Mouse (Mus musculus): ENCODE data around the gene Aff4.
A peak's percentile ranks its signal among the peaks of the same experiment; 100 is the strongest.

Gene Aff4

GRCm38 (mm10) chr11:53427993-53428715 is 77.5 kb downstream of the Aff4 start:
- DNase-seq (ENCODE audit: low spot score in 2 of 2) = no peak

DNA sequence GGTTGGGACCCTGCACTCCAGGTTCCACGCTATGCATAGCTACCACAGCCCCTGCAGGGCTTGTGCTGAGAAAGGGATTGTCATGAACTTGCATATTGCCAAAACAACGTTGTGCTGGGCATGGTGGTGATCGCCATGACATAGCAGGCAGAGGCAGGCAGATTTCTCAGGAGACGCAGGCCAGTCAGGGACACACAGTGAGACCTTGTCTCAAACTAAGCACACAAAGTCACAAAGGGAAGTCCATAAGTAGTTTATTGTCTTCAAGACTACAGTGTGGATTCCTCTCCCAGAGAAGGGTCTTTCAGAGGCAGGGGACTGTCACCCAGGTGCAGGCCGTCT is 78.1 kb downstream of the Aff4 start:
- DNase-seq (ENCODE audit: low spot score in 2 of 2) = no peak

DNA sequence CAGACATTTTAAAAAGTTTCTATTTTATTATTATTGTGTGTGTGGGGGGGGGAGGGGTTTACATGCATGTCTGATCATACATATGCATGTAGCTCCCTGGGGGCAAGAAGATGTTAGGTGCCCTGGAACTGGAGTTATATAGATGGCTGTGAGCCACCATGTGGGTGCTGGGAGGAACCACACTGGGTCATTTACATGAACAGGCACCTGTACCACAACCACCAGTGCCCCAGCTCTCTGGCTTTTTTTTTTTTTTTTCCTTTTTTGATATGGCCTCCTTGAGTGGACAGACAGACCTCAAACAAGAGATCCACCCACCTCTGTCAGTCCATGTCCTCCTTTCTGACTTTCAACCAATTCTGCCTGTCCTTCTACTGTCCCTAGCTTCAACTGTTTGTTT is 78.5 kb downstream of the Aff4 start:
- no peak for DNase-seq (ENCODE audit: low spot score in 2 of 2)

DNA sequence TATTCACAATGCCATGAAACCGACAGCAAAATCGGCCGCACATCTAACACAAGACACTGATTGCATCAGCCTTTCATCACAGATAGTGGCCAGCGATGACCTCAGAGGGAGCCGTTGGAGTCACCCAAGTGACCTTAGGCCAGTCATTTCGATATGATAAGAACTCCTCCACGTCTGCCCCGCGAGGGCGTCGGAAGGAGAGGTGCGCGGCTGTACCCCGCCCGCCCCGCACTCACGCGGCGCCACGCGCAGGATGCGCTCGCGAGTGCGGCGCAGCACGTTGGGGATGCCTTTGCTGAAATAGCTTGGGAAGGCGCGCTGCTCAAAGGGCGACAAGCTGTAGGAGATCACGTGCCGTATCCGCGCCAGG is 79.7 kb downstream of the Aff4 start:
- DNase-seq (ENCODE audit: low spot score in 2 of 2) = no peak

GRCm38 (mm10) chr11:53430670-53431346 is 80.2 kb downstream of the Aff4 start, which contains the start of the genes Uqcrq and Gdf9:
Uqcrq (minus strand) TSS chr11:53430831.
Gdf9 (plus strand) TSS chr11:53431023.
- peak; percentile 99 for DNase-seq (ENCODE audit: low spot score in 2 of 2)

- peak in 1 of 2 experiments; percentile 20 for DNase-seq (ENCODE audit: low spot score in 2 of 2)
These were observed 80.9 kb downstream of the Aff4 start for GRCm38 (mm10) chr11:53431347-53432056.

GRCm38 (mm10) chr11:53433057-53433456 is 82.4 kb downstream of the Aff4 start:
- DNase-seq (ENCODE audit: low spot score in 2 of 2) = no peak

GRCm38 (mm10) chr11:53435504-53435903 is 84.9 kb downstream of the Aff4 start:
- no peak for DNase-seq (ENCODE audit: low spot score in 2 of 2)

GRCm38 (mm10) chr11:53436338-53436737 is 85.7 kb downstream of the Aff4 start:
- no peak for DNase-seq (ENCODE audit: low spot score in 2 of 2)

- DNase-seq (ENCODE audit: low spot score in 2 of 2) = peak; percentile 39 to 41
These were observed 91.3 kb downstream of the Aff4 start for GRCm38 (mm10) chr11:53441921-53442320.

- DNase-seq (ENCODE audit: low spot score in 2 of 2) = peak; percentile 26 to 35
These were observed 93.2 kb downstream of the Aff4 start for GRCm38 (mm10) chr11:53443861-53444260.

DNA sequence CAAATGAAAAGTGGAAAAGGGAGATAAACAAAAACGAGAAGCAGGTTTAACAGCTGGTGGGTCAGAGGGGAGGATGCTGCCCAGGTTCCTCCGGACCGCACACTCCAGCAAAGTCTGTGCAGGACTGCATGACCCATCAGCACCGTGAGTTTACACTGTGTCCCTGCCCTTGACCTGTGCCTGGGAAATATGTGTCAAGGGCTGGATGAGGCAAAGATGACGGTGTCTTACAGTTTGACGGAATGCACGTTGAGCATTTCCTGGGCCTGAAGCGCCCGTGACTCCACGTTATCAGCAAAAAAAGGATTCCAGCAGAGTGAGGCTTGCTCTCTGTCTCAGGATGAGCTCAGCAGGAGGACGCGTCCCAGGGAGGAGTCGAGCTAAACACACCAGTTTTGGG is 94.9 kb downstream of the Aff4 start:
- DNase-seq (ENCODE audit: low spot score in 2 of 2) = no peak

DNA sequence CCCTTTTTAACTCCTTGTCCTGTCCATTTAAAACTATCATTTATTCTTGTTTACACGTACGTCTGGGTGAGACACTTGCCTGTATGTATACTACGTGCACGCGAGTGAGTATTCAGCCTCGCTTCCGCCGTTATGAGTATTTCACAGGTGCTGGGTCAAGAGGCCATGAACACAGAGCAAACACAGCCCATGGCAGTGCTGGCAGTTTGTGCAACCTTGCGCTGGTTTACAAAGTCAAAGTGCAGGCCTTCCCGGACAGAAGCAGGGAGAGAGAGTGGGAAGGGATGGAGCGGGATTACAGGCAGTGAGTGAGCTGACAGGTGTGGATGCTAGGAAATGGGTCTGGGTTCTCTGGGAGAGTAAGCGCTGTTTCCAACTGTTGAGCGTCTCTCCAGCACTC is 95.5 kb downstream of the Aff4 start:
- DNase-seq (ENCODE audit: low spot score in 2 of 2) = no peak

DNA sequence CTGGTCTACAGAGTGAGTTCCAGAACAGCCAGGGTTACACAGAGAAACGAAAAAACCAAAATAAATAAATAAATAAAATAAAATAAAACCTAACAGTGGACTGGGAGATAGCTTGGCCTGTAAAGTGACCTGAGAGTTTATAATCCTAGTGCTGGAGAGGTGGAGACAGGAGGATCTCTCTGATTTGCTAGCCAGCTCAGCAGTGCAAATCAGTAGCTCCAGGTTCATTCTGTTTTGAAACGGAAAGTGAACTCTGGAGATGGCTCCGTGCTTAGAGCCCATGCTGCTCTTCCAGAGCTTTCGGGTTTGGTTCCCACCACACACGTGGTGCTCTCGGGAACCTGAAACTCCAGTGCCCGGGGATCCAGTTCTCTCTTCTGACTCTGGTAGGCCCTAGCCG is 97.4 kb downstream of the Aff4 start:
- no peak for DNase-seq (ENCODE audit: low spot score in 2 of 2)

GRCm38 (mm10) chr11:53448529-53448928 is 97.9 kb downstream of the Aff4 start:
- no peak for DNase-seq (ENCODE audit: low spot score in 2 of 2)

DNA sequence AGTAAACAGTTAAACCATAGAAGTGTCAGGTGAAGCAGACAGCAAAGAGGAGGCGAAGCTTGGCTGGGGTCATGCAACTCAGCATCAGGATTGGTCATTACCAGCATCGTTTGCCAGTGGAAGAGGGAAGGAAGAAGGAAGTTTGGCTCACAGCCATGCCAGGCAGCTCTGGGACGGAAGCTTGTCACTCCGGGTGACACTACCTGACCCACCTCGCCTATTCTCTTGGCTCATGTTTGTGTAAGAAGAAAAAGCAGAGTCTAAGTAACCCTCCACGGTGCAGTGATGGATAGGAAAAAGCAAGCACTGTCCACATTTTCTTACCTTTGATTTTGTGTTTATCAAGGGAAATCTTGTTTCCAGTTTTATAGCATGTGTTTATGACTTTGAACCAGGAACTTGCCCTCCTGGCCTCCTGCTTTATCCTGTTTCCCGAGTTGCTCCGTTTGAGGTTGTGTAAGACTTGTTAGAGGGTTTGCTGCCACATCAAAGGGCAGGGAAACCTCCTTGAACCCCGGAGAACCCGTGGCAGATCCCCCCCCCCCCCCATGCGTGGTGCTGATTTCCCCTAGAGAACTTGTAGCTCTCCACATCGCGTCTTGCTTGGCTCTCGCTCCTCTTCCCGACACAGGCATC is 99.6 kb downstream of the Aff4 start:
- peak in 1 of 2 experiments; percentile 33 for DNase-seq (ENCODE audit: low spot score in 2 of 2)

GRCm38 (mm10) chr11:53451361-53451760 is 100.7 kb downstream of the Aff4 start:
- no peak for DNase-seq (ENCODE audit: low spot score in 2 of 2)

DNA sequence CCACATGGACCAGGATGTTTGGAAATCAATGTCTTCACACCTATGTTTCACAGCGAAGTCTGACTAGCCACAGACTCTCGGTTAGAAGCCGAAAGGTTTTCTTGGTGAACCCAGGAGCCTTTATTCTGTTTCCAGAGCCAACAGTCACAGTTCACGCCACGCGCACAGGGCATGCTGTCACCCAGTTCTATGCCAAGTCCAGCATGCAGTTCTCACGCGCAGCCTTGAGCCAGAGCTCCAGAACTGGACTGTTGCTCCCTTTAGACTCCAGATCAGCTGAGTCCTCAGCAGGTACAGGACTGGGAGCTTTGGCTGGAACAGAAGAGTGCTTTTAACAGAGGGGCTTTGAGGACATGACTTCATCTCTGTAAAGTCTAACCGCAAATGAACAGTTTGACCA is 101.8 kb downstream of the Aff4 start:
- no peak for DNase-seq (ENCODE audit: low spot score in 2 of 2)

DNA sequence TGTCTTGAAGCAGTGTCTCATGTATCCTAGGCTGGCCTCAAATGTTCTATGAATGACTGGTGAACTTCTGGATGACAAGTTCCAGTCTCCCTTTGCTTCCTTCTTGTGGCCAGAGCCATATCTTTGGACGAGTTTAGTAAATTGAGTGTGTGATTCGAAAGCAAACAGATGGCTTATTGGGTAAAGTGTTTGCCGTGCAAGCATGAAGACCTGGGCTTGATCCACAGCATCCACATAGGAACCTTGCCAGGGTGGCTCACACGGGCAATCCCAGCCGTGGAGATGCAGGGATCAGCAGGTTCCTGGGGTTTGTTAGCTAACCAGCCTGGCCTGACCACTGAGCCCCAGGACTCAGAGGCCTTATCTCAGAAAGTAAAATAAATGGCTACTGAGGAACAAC is 102.4 kb downstream of the Aff4 start:
- no peak for DNase-seq (ENCODE audit: low spot score in 2 of 2)

- no peak for DNase-seq (ENCODE audit: low spot score in 2 of 2)
These were observed 106.1 kb downstream of the Aff4 start, which contains the start of the genes Gm10447 and Shroom1 for GRCm38 (mm10) chr11:53456474-53457371. Gm10447 (minus strand) TSS chr11:53457110. Shroom1 (plus strand) TSS chr11:53457205.

GRCm38 (mm10) chr11:53457372-53457954 is 106.8 kb downstream of the Aff4 start:
- DNase-seq (ENCODE audit: low spot score in 2 of 2) = no peak

Data from thymus, postnatal 10 days (tissue).